Mouse (Mus musculus) embryonic fibroblast, embryonic 13.5 days (primary cell): Measurements from ENCODE around the gene Amz1.

Experiments used
- CTCF ChIP-seq: IDR thresholded peaks from 2 replicates; pipeline ENCODE4 v1.5.1; 2011; ENCODE audit warnings: mild to moderate bottlenecking, control low read depth, low read length, moderate library complexity, borderline replicate concordance; ENCODE audit not compliant: insufficient read depth
- POLR2A ChIP-seq: IDR thresholded peaks from 2 replicates; pipeline ENCODE4 v1.6.1; 2011; ENCODE audit warnings: low read depth, mild to moderate bottlenecking, control low read depth, low read length, moderate library complexity

- TF ChIP-seq CTCF = no peak
- no peak for TF ChIP-seq POLR2A
Observed at GRCm38 (mm10) chr5:140800288-140800923, 76.5 kb downstream of the Amz1 start.
